Mouse (Mus musculus): ENCODE results near the gene Zc2hc1b. TPM values are rescaled to one million over a fixed set of nuclear protein-coding genes. Genes with fewer than 3 reads are reported as not detected.

Gene Zc2hc1b
- polyA plus RNA-seq, 1 experiment from 2014 or later, result not detected

GRCm38 (mm10) chr10:13155377-13155776 is 22.4 kb downstream of the Zc2hc1b start:
- no peak overlapping the region for H3K27ac ChIP-seq (ENCODE audit: low read depth, low read length)
- 83% methylated on average over 5 of the region's 5 CpGs for WGBS
- no peak overlapping the region for H3K4me3 ChIP-seq (ENCODE audit: low read depth, low read length)
- DNase-seq (ENCODE audit: low spot score, missing footprints), result no peak
- H3K9me3 ChIP-seq (ENCODE audit: control insufficient read depth, low read length), result peaks cover 3% of the 10 kb centered on the region; the same call in 1 of the 2 replicates
- H3K4me2 ChIP-seq, result no peak overlapping the region
- H3K9ac ChIP-seq (ENCODE audit: low read length), result no peak overlapping the region
- H3K36me3 ChIP-seq (ENCODE audit: control insufficient read depth, insufficient read depth, low read length), result no peaks in the 10 kb centered on the region
- no peaks in the 10 kb centered on the region for H3K27me3 ChIP-seq (ENCODE audit: control insufficient read depth, insufficient read depth, low read length)
- H3K4me1 ChIP-seq (ENCODE audit: control insufficient read depth, insufficient read depth, low read length), result no peaks in the 10 kb centered on the region
- no peak for ATAC-seq (ENCODE audit: low FRiP score)

- DNase-seq (ENCODE audit: low spot score, missing footprints) (no peak), ATAC-seq (ENCODE audit: low FRiP score) (no peak)
- Histone ChIP-seq H3K9me3 (ENCODE audit: control insufficient read depth, low read length) (peaks cover 1% of the 10 kb centered on the region; the same call in 1 of the 2 replicates), H3K36me3 (ENCODE audit: control insufficient read depth, insufficient read depth, low read length) (no peaks in the 10 kb centered on the region), H3K27me3 (ENCODE audit: control insufficient read depth, insufficient read depth, low read length) (no peaks in the 10 kb centered on the region), H3K4me2 (no peak overlapping the region), H3K27ac (ENCODE audit: low read depth, low read length) (no peak overlapping the region), H3K9ac (ENCODE audit: low read length) (no peak overlapping the region), H3K4me3 (ENCODE audit: low read depth, low read length) (no peak overlapping the region), H3K4me1 (ENCODE audit: control insufficient read depth, insufficient read depth, low read length) (no peaks in the 10 kb centered on the region)
- 88% methylated on average over 4 of the region's 4 CpGs for WGBS
Measured at GRCm38 (mm10) chr10:13152811-13153364, 24.9 kb downstream of the Zc2hc1b start.

GRCm38 (mm10) chr10:13151353-13151752 is 26.5 kb downstream of the Zc2hc1b start:
- Histone ChIP-seq H3K4me1 (ENCODE audit: control insufficient read depth, insufficient read depth, low read length) (no peaks in the 10 kb centered on the region), H3K9me3 (ENCODE audit: control insufficient read depth, low read length) (no peaks in the 10 kb centered on the region), H3K36me3 (ENCODE audit: control insufficient read depth, insufficient read depth, low read length) (no peaks in the 10 kb centered on the region), H3K4me3 (ENCODE audit: low read depth, low read length) (no peak overlapping the region), H3K27me3 (ENCODE audit: control insufficient read depth, insufficient read depth, low read length) (no peaks in the 10 kb centered on the region), H3K4me2 (no peak overlapping the region), H3K27ac (ENCODE audit: low read depth, low read length) (no peak overlapping the region), H3K9ac (ENCODE audit: low read length) (no peak overlapping the region)
- 89% methylated on average over 5 of the region's 5 CpGs for WGBS
- DNase-seq (ENCODE audit: low spot score, missing footprints) (no peak), ATAC-seq (ENCODE audit: low FRiP score) (no peak)

- Histone ChIP-seq H3K36me3 (ENCODE audit: control insufficient read depth, insufficient read depth, low read length) (no peaks in the 10 kb centered on the region), H3K9me3 (ENCODE audit: control insufficient read depth, low read length) (no peaks in the 10 kb centered on the region), H3K4me2 (no peak overlapping the region), H3K9ac (ENCODE audit: low read length) (no peak overlapping the region), H3K27ac (ENCODE audit: low read depth, low read length) (no peak overlapping the region; the same call in 1 of the 2 replicates), H3K4me1 (ENCODE audit: control insufficient read depth, insufficient read depth, low read length) (no peaks in the 10 kb centered on the region), H3K27me3 (ENCODE audit: control insufficient read depth, insufficient read depth, low read length) (no peaks in the 10 kb centered on the region), H3K4me3 (ENCODE audit: low read depth, low read length) (no peak overlapping the region)
- WGBS, result 72% methylated on average over 3 of the region's 3 CpGs
- DNase-seq (ENCODE audit: low spot score, missing footprints) (no peak), ATAC-seq (ENCODE audit: low FRiP score) (no peak)
Measured at GRCm38 (mm10) chr10:13150435-13150834, 27.4 kb downstream of the Zc2hc1b start.

GRCm38 (mm10) chr10:13140434-13140833 is 37.4 kb downstream of the Zc2hc1b start:
- H3K27ac ChIP-seq (ENCODE audit: low read depth, low read length), result no peak overlapping the region
- 46% methylated on average over 2 of the region's 2 CpGs for WGBS
- no peak for ATAC-seq (ENCODE audit: low FRiP score)
- no peaks in the 10 kb centered on the region for H3K9me3 ChIP-seq (ENCODE audit: control insufficient read depth, low read length)
- H3K27me3 ChIP-seq (ENCODE audit: control insufficient read depth, insufficient read depth, low read length), result no peaks in the 10 kb centered on the region
- no peaks in the 10 kb centered on the region for H3K4me1 ChIP-seq (ENCODE audit: control insufficient read depth, insufficient read depth, low read length)
- no peaks in the 10 kb centered on the region for H3K36me3 ChIP-seq (ENCODE audit: control insufficient read depth, insufficient read depth, low read length)
- no peak overlapping the region for H3K4me2 ChIP-seq
- H3K9ac ChIP-seq (ENCODE audit: low read length), result no peak overlapping the region
- H3K4me3 ChIP-seq (ENCODE audit: low read depth, low read length), result no peak overlapping the region
- no peak for DNase-seq (ENCODE audit: low spot score, missing footprints)

GRCm38 (mm10) chr10:13137906-13138305 is 39.9 kb downstream of the Zc2hc1b start:
- H3K4me2 ChIP-seq, result no peak overlapping the region
- H3K4me1 ChIP-seq (ENCODE audit: control insufficient read depth, insufficient read depth, low read length), result no peaks in the 10 kb centered on the region
- ATAC-seq (ENCODE audit: low FRiP score) (no peak), DNase-seq (ENCODE audit: low spot score, missing footprints) (no peak)
- no peak overlapping the region for H3K4me3 ChIP-seq (ENCODE audit: low read depth, low read length)
- H3K27me3 ChIP-seq (ENCODE audit: control insufficient read depth, insufficient read depth, low read length), result no peaks in the 10 kb centered on the region
- H3K27ac ChIP-seq (ENCODE audit: low read depth, low read length), result no peak overlapping the region
- 94% methylated on average over 6 of the region's 6 CpGs for WGBS
- no peaks in the 10 kb centered on the region for H3K9me3 ChIP-seq (ENCODE audit: control insufficient read depth, low read length)
- H3K36me3 ChIP-seq (ENCODE audit: control insufficient read depth, insufficient read depth, low read length), result no peaks in the 10 kb centered on the region
- H3K9ac ChIP-seq (ENCODE audit: low read length), result no peak overlapping the region

GRCm38 (mm10) chr10:13135751-13136150 is 42.1 kb downstream of the Zc2hc1b start:
- H3K4me3 ChIP-seq (ENCODE audit: low read depth, low read length), result no peak overlapping the region
- no peak for DNase-seq (ENCODE audit: low spot score, missing footprints)
- no peaks in the 10 kb centered on the region for H3K27me3 ChIP-seq (ENCODE audit: control insufficient read depth, insufficient read depth, low read length)
- no peak overlapping the region for H3K27ac ChIP-seq (ENCODE audit: low read depth, low read length)
- 91% methylated on average over 7 of the region's 7 CpGs for WGBS
- H3K4me2 ChIP-seq, result no peak overlapping the region
- no peak overlapping the region for H3K9ac ChIP-seq (ENCODE audit: low read length)
- no peaks in the 10 kb centered on the region for H3K4me1 ChIP-seq (ENCODE audit: control insufficient read depth, insufficient read depth, low read length)
- H3K9me3 ChIP-seq (ENCODE audit: control insufficient read depth, low read length), result no peaks in the 10 kb centered on the region
- no peaks in the 10 kb centered on the region for H3K36me3 ChIP-seq (ENCODE audit: control insufficient read depth, insufficient read depth, low read length)
- ATAC-seq (ENCODE audit: low FRiP score), result no peak

GRCm38 (mm10) chr10:13135276-13135675 is 42.5 kb downstream of the Zc2hc1b start:
- WGBS, result 93% methylated on average over 7 of the region's 7 CpGs
- Histone ChIP-seq H3K4me3 (ENCODE audit: low read depth, low read length) (no peak overlapping the region), H3K4me1 (ENCODE audit: control insufficient read depth, insufficient read depth, low read length) (no peaks in the 10 kb centered on the region), H3K27ac (ENCODE audit: low read depth, low read length) (no peak overlapping the region), H3K9ac (ENCODE audit: low read length) (no peak overlapping the region), H3K27me3 (ENCODE audit: control insufficient read depth, insufficient read depth, low read length) (no peaks in the 10 kb centered on the region), H3K4me2 (no peak overlapping the region), H3K9me3 (ENCODE audit: control insufficient read depth, low read length) (no peaks in the 10 kb centered on the region), H3K36me3 (ENCODE audit: control insufficient read depth, insufficient read depth, low read length) (no peaks in the 10 kb centered on the region)
- ATAC-seq (ENCODE audit: low FRiP score), result no peak
- no peak for DNase-seq (ENCODE audit: low spot score, missing footprints)

- WGBS, result 89% methylated on average over 4 of the region's 4 CpGs
- no peaks in the 10 kb centered on the region for H3K27me3 ChIP-seq (ENCODE audit: control insufficient read depth, insufficient read depth, low read length)
- DNase-seq (ENCODE audit: low spot score, missing footprints), result no peak
Measured at GRCm38 (mm10) chr10:13133850-13134249, 44.0 kb downstream of the Zc2hc1b start.

More at GRCm38 (mm10) chr10:13133850-13134249, 44.0 kb downstream of the Zc2hc1b start:
- H3K9me3 ChIP-seq (ENCODE audit: control insufficient read depth, low read length), result no peaks in the 10 kb centered on the region
- H3K4me2 ChIP-seq, result no peak overlapping the region
- H3K4me1 ChIP-seq (ENCODE audit: control insufficient read depth, insufficient read depth, low read length), result no peaks in the 10 kb centered on the region
- H3K27ac ChIP-seq (ENCODE audit: low read depth, low read length), result no peak overlapping the region
- H3K9ac ChIP-seq (ENCODE audit: low read length), result no peak overlapping the region
- H3K36me3 ChIP-seq (ENCODE audit: control insufficient read depth, insufficient read depth, low read length), result no peaks in the 10 kb centered on the region
- ATAC-seq (ENCODE audit: low FRiP score), result no peak
- no peak overlapping the region for H3K4me3 ChIP-seq (ENCODE audit: low read depth, low read length)

Data from midbrain, embryonic 11.5 days (tissue).